Mouse (Mus musculus): ENCODE measurements around the gene Stbd1. TPM values are rescaled to one million over a fixed set of nuclear protein-coding genes. Genes with fewer than 3 reads are reported as not detected.

Stbd1 gene
- polyA plus RNA-seq, 1 experiment from 2014 or later = 116 TPM

- ATAC-seq (ENCODE audit: insufficient read depth) = no peak
- H3K4me3 ChIP-seq (ENCODE audit: low read depth, low read length) = no peak overlapping the region
- DNase-seq = no peak
- no peak for TF ChIP-seq CTCF (IDR thresholded peaks at IDR 0.05; ENCODE audit: low read depth)
- no peak overlapping the region for H3K9ac ChIP-seq
- WGBS = 75% methylated on average over 5 of the region's 5 CpGs
- no peaks in the 10 kb centered on the region for H3K36me3 ChIP-seq (ENCODE audit: insufficient read depth)
- no peaks in the 10 kb centered on the region for H3K4me1 ChIP-seq (ENCODE audit: insufficient read depth)
- no peak overlapping the region for H3K27ac ChIP-seq (ENCODE audit: low read depth)
- H3K27me3 ChIP-seq (ENCODE audit: insufficient read depth, low read length) = no peaks in the 10 kb centered on the region
- no peaks in the 10 kb centered on the region for H3K9me3 ChIP-seq (ENCODE audit: low read depth, low read length)
- no peak overlapping the region for H3K4me2 ChIP-seq
Observed at GRCm38 (mm10) chr5:92635891-92636290, 33.0 kb downstream of the Stbd1 start.

DNA sequence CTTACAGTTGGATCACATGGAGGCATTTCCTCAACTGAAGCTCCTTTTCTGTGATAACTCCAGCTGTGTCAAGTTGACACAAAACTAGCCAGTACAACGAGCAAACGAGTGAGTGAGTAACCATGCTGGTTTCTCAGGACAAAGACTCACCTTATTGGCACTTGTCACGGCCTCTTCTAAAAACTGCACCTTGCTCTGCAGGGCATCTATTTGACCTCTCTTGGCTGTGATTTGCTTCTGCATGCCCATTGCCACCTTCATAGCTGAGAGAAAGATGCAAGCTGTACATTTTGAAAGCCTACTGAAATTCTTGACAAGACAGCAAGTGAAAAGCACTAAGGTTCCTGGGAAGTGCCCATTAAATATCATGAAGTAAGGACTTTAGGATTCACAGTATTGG is 38.0 kb downstream of the Stbd1 start:
- H3K9ac ChIP-seq = no peak overlapping the region
- no peak overlapping the region for H3K27ac ChIP-seq (ENCODE audit: low read depth)
- no peaks in the 10 kb centered on the region for H3K36me3 ChIP-seq (ENCODE audit: insufficient read depth)
- H3K4me2 ChIP-seq = no peak overlapping the region
- no peak for TF ChIP-seq CTCF (IDR thresholded peaks at IDR 0.05; ENCODE audit: low read depth)
- no peaks in the 10 kb centered on the region for H3K27me3 ChIP-seq (ENCODE audit: insufficient read depth, low read length)
- no peak overlapping the region for H3K4me3 ChIP-seq (ENCODE audit: low read depth, low read length)
- H3K4me1 ChIP-seq (ENCODE audit: insufficient read depth) = no peaks in the 10 kb centered on the region
- no peaks in the 10 kb centered on the region for H3K9me3 ChIP-seq (ENCODE audit: low read depth, low read length)
- ATAC-seq (ENCODE audit: insufficient read depth) = no peak
- no peak for DNase-seq
- WGBS = 79% methylated on average over 3 of the region's 3 CpGs

Other genes starting within 250 kb of the Stbd1 start
- gene Nup54, start 167.8 kb upstream of the Stbd1 start, polyA plus RNA-seq (2014; fragmentation: Nextera tagmentation; extraction: Ambion mirVana) = 57.8 and 61.9 TPM in 2 replicates
- gene Scarb2, start 96.2 kb upstream of the Stbd1 start, polyA plus RNA-seq (2014; fragmentation: Nextera tagmentation; extraction: Ambion mirVana) = 9.5 and 10.7 TPM in 2 replicates
- 0.18 TPM in 1 of 2 replicates, not detected in the other for gene Fam47e, start 48.0 kb upstream of the Stbd1 start, polyA plus RNA-seq (2014; fragmentation: Nextera tagmentation; extraction: Ambion mirVana)
- gene Ccdc158, start 72.2 kb downstream of the Stbd1 start, polyA plus RNA-seq (2014; fragmentation: Nextera tagmentation; extraction: Ambion mirVana) = 2.3 and 2.6 TPM in 2 replicates
- 5.6 and 6.9 TPM in 2 replicates for gene Shroom3, start 80.4 kb downstream of the Stbd1 start, polyA plus RNA-seq (2014; fragmentation: Nextera tagmentation; extraction: Ambion mirVana)

Data from lung, embryonic 14.5 days (tissue).